21 mouse cellular contexts compared by ENCODE assay signal in the genomic region with DNA sequence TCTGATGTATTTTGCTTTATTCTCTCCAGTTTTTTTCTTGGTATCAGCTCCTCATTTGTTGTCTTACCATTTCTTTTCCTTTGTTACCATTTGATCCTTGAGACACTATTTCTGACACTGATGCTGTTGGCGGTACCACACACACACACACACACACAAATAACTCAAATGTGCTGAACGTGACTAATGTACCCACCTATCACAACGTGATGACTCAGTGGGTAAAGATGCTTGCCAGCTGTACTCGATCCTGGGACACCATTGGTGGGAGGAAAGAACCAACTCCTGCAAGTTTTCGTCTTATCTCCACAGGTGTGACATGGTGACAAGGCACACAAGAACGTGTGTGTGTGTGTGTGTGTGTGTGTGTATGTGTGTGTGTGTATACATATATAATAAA. TPM values are rescaled to one million over a fixed set of nuclear protein-coding genes. Genes with fewer than 3 reads are reported as not detected.
DNase-seq lines count a peak whose midpoint lies in the region; ATAC-seq and TF ChIP-seq lines count a peak whose summit lies in the region.
"Had no signal": no experiment of that assay in that cellular context is flagged by ENCODE, and none has a peak within 500 bp of the region (broad histone marks: within the 10 kb centered on the region; RNA-seq: fewer than 3 reads in every experiment).

No protein-coding gene starts in this region.

- no peak overlapping the region for H3K4me2 ChIP-seq in forebrain, embryonic 11.5 days (ENCODE audit: low read depth, low read length, severe bottlenecking)
- no peak overlapping the region for H3K4me2 ChIP-seq in forebrain, embryonic 16.5 days (ENCODE audit: low read length)
- H3K4me2 ChIP-seq: embryonic facial prominence, embryonic 12.5 days; forebrain, embryonic 12.5 days had no signal

- ATAC-seq in forebrain, embryonic 11.5 days (replicated peaks; ENCODE audit: low FRiP score), result no peak
- ATAC-seq in forebrain, embryonic 16.5 days, result no peak
- ATAC-seq: forebrain, embryonic 14.5 days; forebrain, postnatal 0 days had no signal

- H3K79me3 ChIP-seq in C2C12 (ENCODE audit: low read depth), result no peaks in the 10 kb centered on the region

- no peak overlapping the region for H3ac ChIP-seq in C2C12 (ENCODE audit: control insufficient read depth, insufficient read length, low read depth)

- H3K4me3 ChIP-seq in forebrain, embryonic 11.5 days (ENCODE audit: low read depth, low read length), result no peak overlapping the region
- no peak overlapping the region for H3K4me3 ChIP-seq in forebrain, embryonic 16.5 days (replicated peaks; ENCODE audit: low read length)
- no peak overlapping the region for H3K4me3 ChIP-seq in C2C12 (ENCODE audit: insufficient read depth, poor library complexity, severe bottlenecking)
- H3K4me3 ChIP-seq: embryonic facial prominence, embryonic 10.5 days; embryonic facial prominence, embryonic 12.5 days; forebrain, embryonic 12.5 days had no signal

- H3K36me3 ChIP-seq in forebrain, embryonic 11.5 days (ENCODE audit: control insufficient read depth, insufficient read depth, low read length), result no peaks in the 10 kb centered on the region
- no peaks in the 10 kb centered on the region for H3K36me3 ChIP-seq in forebrain, embryonic 16.5 days (ENCODE audit: control insufficient read depth, insufficient read depth)
- H3K36me3 ChIP-seq in C2C12 (ENCODE audit: control insufficient read depth, insufficient read depth), result no peaks in the 10 kb centered on the region
- H3K36me3 ChIP-seq: embryonic facial prominence, embryonic 10.5 days; embryonic facial prominence, embryonic 12.5 days; forebrain, embryonic 12.5 days had no signal

- H3K27ac ChIP-seq in forebrain, embryonic 11.5 days (ENCODE audit: low read depth, low read length), result no peak overlapping the region
- no peak overlapping the region for H3K27ac ChIP-seq in forebrain, embryonic 16.5 days (ENCODE audit: low read length)
- H3K27ac ChIP-seq: embryonic facial prominence, embryonic 10.5 days; embryonic facial prominence, embryonic 12.5 days; forebrain, embryonic 12.5 days had no signal

- H3K9ac ChIP-seq in forebrain, embryonic 11.5 days (ENCODE audit: low read length), result no peak overlapping the region
- no peak overlapping the region for H3K9ac ChIP-seq in forebrain, embryonic 16.5 days (replicated peaks; ENCODE audit: low read depth, low read length)
- H3K9ac ChIP-seq: embryonic facial prominence, embryonic 12.5 days; forebrain, embryonic 12.5 days; forebrain, postnatal 0 days had no signal

- peak; percentile 25 for DNase-seq in forebrain, embryonic 11.5 days (ENCODE audit: low spot score)
- DNase-seq in 3134 (ENCODE audit: extremely low read depth, insufficient read length, low spot score), result peak; percentile 35
- peak; percentile 45 for DNase-seq in NIH3T3 (ENCODE audit: low read depth)
- no peak for DNase-seq in cerebellum, adult 9-11 months
- DNase-seq in cerebellum, postnatal 14 days, result no peak
- DNase-seq in layer of hippocampus, adult 9-10 months (ENCODE audit: low spot score), result no peak
- DNase-seq: adrenal gland, adult 2 months; adrenal gland, postnatal 10 days; adrenal gland, postnatal 25 days; B cell, adult 2 months; cerebellum, adult 11-12 months; cerebellum, adult 2 months; cerebellum, adult 9-10 months; cerebellum, postnatal 25 days; forebrain, postnatal 0 days had no signal

- no peak for TF ChIP-seq CTCF in C2C12 (IDR thresholded peaks at IDR 0.05; ENCODE audit: control insufficient read depth, insufficient read depth, insufficient read length)

- H3K27me3 ChIP-seq in forebrain, embryonic 11.5 days (ENCODE audit: control insufficient read depth, insufficient read depth, low read length), result no peaks in the 10 kb centered on the region
- H3K27me3 ChIP-seq in forebrain, embryonic 16.5 days (replicated peaks; ENCODE audit: control insufficient read depth, insufficient read depth, low read length), result no peaks in the 10 kb centered on the region
- H3K27me3 ChIP-seq in C2C12 (ENCODE audit: control insufficient read depth, insufficient read depth, insufficient read length), result no peaks in the 10 kb centered on the region
- H3K27me3 ChIP-seq: embryonic facial prominence, embryonic 12.5 days had no signal

- no peaks in the 10 kb centered on the region for H3K79me2 ChIP-seq in C2C12 (ENCODE audit: control insufficient read depth, insufficient read depth)

- no peaks in the 10 kb centered on the region for H3K4me1 ChIP-seq in forebrain, embryonic 11.5 days (replicated peaks; ENCODE audit: control insufficient read depth, insufficient read depth, low read length)
- no peaks in the 10 kb centered on the region for H3K4me1 ChIP-seq in forebrain, embryonic 16.5 days (replicated peaks; ENCODE audit: control insufficient read depth, insufficient read depth, low read length)
- H3K4me1 ChIP-seq: embryonic facial prominence, embryonic 10.5 days; embryonic facial prominence, embryonic 12.5 days; forebrain, embryonic 12.5 days had no signal

- 73% methylated on average over 6 of the region's 6 CpGs for WGBS in forebrain, embryonic 11.5 days
- WGBS in forebrain, embryonic 16.5 days, result 75% methylated on average over 6 of the region's 6 CpGs

- no peaks in the 10 kb centered on the region for H3K9me3 ChIP-seq in forebrain, embryonic 11.5 days (ENCODE audit: control insufficient read depth, low read length)
- no peaks in the 10 kb centered on the region for H3K9me3 ChIP-seq in forebrain, embryonic 16.5 days (ENCODE audit: control insufficient read depth, low read length)
- H3K9me3 ChIP-seq: embryonic facial prominence, embryonic 10.5 days; embryonic facial prominence, embryonic 12.5 days; forebrain, embryonic 12.5 days had no signal

TF ChIP-seq in C2C12, 6 proteins besides CTCF, POLR2A, EP300 and RAD21:
- TF ChIP-seq MYOG (IDR thresholded peaks at IDR 0.05; ENCODE audit: control insufficient read depth, extremely low read depth, insufficient read length), result no peak
- no peak for TF ChIP-seq CEBPB (IDR thresholded peaks at IDR 0.05; ENCODE audit: low read depth)
- peak; percentile 55 for TF ChIP-seq MYOD1 (IDR thresholded peaks at IDR 0.05; ENCODE audit: control insufficient read depth, insufficient read length, low read depth)
- no peak for TF ChIP-seq FOSL1 (IDR thresholded peaks at IDR 0.05; ENCODE audit: insufficient read depth, low read length, poor library complexity, severe bottlenecking)

RNA-seq across cellular contexts. Expression of a gene that starts 14.7 kb away (rescaled TPM):
- 1.9 and 2.0 TPM in 2 replicates for polyA plus RNA-seq in forebrain, embryonic 11.5 days (2014; fragmentation: Nextera tagmentation; extraction: Ambion mirVana)
- polyA plus RNA-seq in forebrain, embryonic 16.5 days (2015; fragmentation: Nextera tagmentation; extraction: Ambion mirVana), result 7.5 and 9.6 TPM in 2 replicates
- 0.41 TPM for polyA plus RNA-seq in C2C12 (2012; fragmentation: generic; extraction: Trizol)

RNA-seq across cellular contexts. Expression of a gene that starts 19.1 kb away (rescaled TPM):
- 99.3 and 107 TPM in 2 replicates for polyA plus RNA-seq in forebrain, embryonic 11.5 days (2014; fragmentation: Nextera tagmentation; extraction: Ambion mirVana)
- polyA plus RNA-seq in forebrain, embryonic 16.5 days (2015; fragmentation: Nextera tagmentation; extraction: Ambion mirVana), result 93.1 and 95.5 TPM in 2 replicates
- polyA plus RNA-seq in C2C12 (2012; fragmentation: generic; extraction: Trizol), result 60.9 TPM

RNA-seq across cellular contexts. Expression of a gene that starts 47.9 kb away (rescaled TPM):
- 8.5 and 8.9 TPM in 2 replicates for polyA plus RNA-seq in forebrain, embryonic 11.5 days (2014; fragmentation: Nextera tagmentation; extraction: Ambion mirVana)
- 7.8 and 10.1 TPM in 2 replicates for polyA plus RNA-seq in forebrain, embryonic 16.5 days (2015; fragmentation: Nextera tagmentation; extraction: Ambion mirVana)
- polyA plus RNA-seq in C2C12 (2012; fragmentation: generic; extraction: Trizol), result 5.3 TPM

Comparison
In these comparisons a context has a peak if more than half of its experiments do, and no peak if none do; other contexts are left out.
1. DNase-seq: peak in forebrain, embryonic 11.5 days (single experiment), 3134 (single experiment) and NIH3T3 (single experiment); none in cerebellum, adult 9-11 months (single experiment), cerebellum, postnatal 14 days (0 of 2) and layer of hippocampus, adult 9-10 months (single experiment).